Mouse (Mus musculus) hematopoietic multipotent progenitor cell, adult 10-12 weeks (in vitro differentiated cells): ENCODE data around the gene Olfr701. TPM values are rescaled to one million over a fixed set of nuclear protein-coding genes. Genes with fewer than 3 reads are reported as not detected.

Experiments
- polyA plus RNA-seq: library from polyadenylated mRNA; stranded (reverse); fragments of >175 nt; gene quantifications from 2 replicates; pipeline ENCODE4 v1.2.3, GENCODE M21; 2012; ENCODE audit warnings: low replicate concordance

Olfr701 gene
- polyA plus RNA-seq, result not detected in 2 replicates

GRCm38 (mm10) chr7:106813829-106814228 is at the start of gene Olfr701:
Gene Olfr701 (plus strand): TSS chr7:106814129.

GRCm38 (mm10) chr7:106793098-106793497 is 20.8 kb upstream of the Olfr701 start, which contains the start of gene Olfr699:
Gene Olfr699 (minus strand): TSS chr7:106793198.

GRCm38 (mm10) chr7:106808734-106809133 is 5.2 kb upstream of the Olfr701 start, which contains the start of gene Olfr700:
Gene Olfr700 (minus strand): TSS chr7:106808834.

GRCm38 (mm10) chr7:106833793-106834192 is 19.9 kb downstream of the Olfr701 start, which contains the start of gene Olfr702:
Gene Olfr702 (minus strand): TSS chr7:106833893.

GRCm38 (mm10) chr7:106843060-106843459 is 29.1 kb downstream of the Olfr701 start, which contains the start of gene Olfr703:
Gene Olfr703 (plus strand): TSS chr7:106843360.

GRCm38 (mm10) chr7:106862885-106863284 is 49.0 kb downstream of the Olfr701 start, which contains the start of gene Olfr704:
Gene Olfr704 (plus strand): TSS chr7:106863185.

Other genes with a start within 250 kb of the Olfr701 start
- gene Olfr693, start 133.5 kb upstream of the Olfr701 start, polyA plus RNA-seq, result not detected in 2 replicates
- gene Olfr694, start 122.3 kb upstream of the Olfr701 start, polyA plus RNA-seq, result not detected in 2 replicates
- gene Olfr695, start 97.7 kb upstream of the Olfr701 start, polyA plus RNA-seq, result not detected in 2 replicates
- not detected in 2 replicates for gene Olfr697, start 71.7 kb upstream of the Olfr701 start, polyA plus RNA-seq
- gene Olfr698, start 58.7 kb upstream of the Olfr701 start, polyA plus RNA-seq, result not detected in 2 replicates
- gene Olfr699, start 20.9 kb upstream of the Olfr701 start, polyA plus RNA-seq, result not detected in 2 replicates
- gene Olfr700, start 5.3 kb upstream of the Olfr701 start, polyA plus RNA-seq, result not detected in 2 replicates
- gene Olfr702, start 19.8 kb downstream of the Olfr701 start, polyA plus RNA-seq, result not detected in 2 replicates
- gene Olfr703, start 29.2 kb downstream of the Olfr701 start, polyA plus RNA-seq, result not detected in 2 replicates
- not detected in 2 replicates for gene Olfr704, start 49.1 kb downstream of the Olfr701 start, polyA plus RNA-seq
- gene Olfr705, start 62.8 kb downstream of the Olfr701 start, polyA plus RNA-seq, result not detected in 2 replicates
- not detected in 2 replicates for gene Olfr706, start 74.0 kb downstream of the Olfr701 start, polyA plus RNA-seq
- gene Olfr707, start 87.1 kb downstream of the Olfr701 start, polyA plus RNA-seq, result not detected in 2 replicates
- gene Olfr1532-ps1, start 93.9 kb downstream of the Olfr701 start, polyA plus RNA-seq, result not detected in 2 replicates
- gene Olfr709-ps1, start 118.1 kb downstream of the Olfr701 start, polyA plus RNA-seq, result not detected in 2 replicates
- gene Olfr710, start 134.2 kb downstream of the Olfr701 start, polyA plus RNA-seq, result not detected in 2 replicates
- gene Olfr6, start 149.8 kb downstream of the Olfr701 start, polyA plus RNA-seq, result 0.03 TPM in 1 of 2 replicates, not detected in the other
- gene Olfr711, start 161.3 kb downstream of the Olfr701 start, polyA plus RNA-seq, result not detected in 2 replicates
- not detected in 2 replicates for gene Olfr2, start 191.9 kb downstream of the Olfr701 start, polyA plus RNA-seq
- not detected in 2 replicates for gene Olfr713, start 217.0 kb downstream of the Olfr701 start, polyA plus RNA-seq